Mouse (Mus musculus) liver, adult (tissue): ENCODE results near the gene Igf2.

Experiments used
- GATA4 ChIP-seq: IDR thresholded peaks from 2 replicates; pipeline ENCODE4 v1.6.1; 2014; ENCODE audit warnings: mild to moderate bottlenecking, low read length; ENCODE audit not compliant: insufficient replicate concordance

The Igf2 gene

GRCm38 (mm10) chr7:142666659-142667058, at the start of gene Igf2:
Igf2 (minus strand) TSS chr7:142666816.
- TF ChIP-seq GATA4 = no peak

GRCm38 (mm10) chr7:142714783-142715498, 48.3 kb upstream of the Igf2 start:
- TF ChIP-seq GATA4 = no peak

- no peak for TF ChIP-seq GATA4
These were observed 40.3 kb upstream of the Igf2 start for GRCm38 (mm10) chr7:142706873-142707272.

GRCm38 (mm10) chr7:142699334-142699860, 32.8 kb upstream of the Igf2 start:
- no peak for TF ChIP-seq GATA4

GRCm38 (mm10) chr7:142678611-142679010, 12.0 kb upstream of the Igf2 start:
- no peak for TF ChIP-seq GATA4

GRCm38 (mm10) chr7:142675644-142676043, 9.0 kb upstream of the Igf2 start:
- no peak for TF ChIP-seq GATA4

GRCm38 (mm10) chr7:142675141-142675540, 8.5 kb upstream of the Igf2 start:
- no peak for TF ChIP-seq GATA4

- TF ChIP-seq GATA4 = no peak
These were observed 5.5 kb upstream of the Igf2 start for GRCm38 (mm10) chr7:142672120-142672519.

GRCm38 (mm10) chr7:142671067-142671466, 4.5 kb upstream of the Igf2 start:
- no peak for TF ChIP-seq GATA4

GRCm38 (mm10) chr7:142669751-142670625, 3.4 kb upstream of the Igf2 start, which contains the start of gene Gm49394:
Gm49394 (minus strand) TSS chr7:142669942.
- TF ChIP-seq GATA4 = no peak

GRCm38 (mm10) chr7:142668328-142668727, 1.7 kb upstream of the Igf2 start:
- TF ChIP-seq GATA4 = no peak

- no peak for TF ChIP-seq GATA4
These were observed 905 bp upstream of the Igf2 start for GRCm38 (mm10) chr7:142667521-142667920.

- no peak for TF ChIP-seq GATA4
These were observed 507 bp downstream of the Igf2 start for GRCm38 (mm10) chr7:142666109-142666508.

GRCm38 (mm10) chr7:142665364-142665763, 1.3 kb downstream of the Igf2 start:
- no peak for TF ChIP-seq GATA4

GRCm38 (mm10) chr7:142664465-142665029, 2.1 kb downstream of the Igf2 start:
- no peak for TF ChIP-seq GATA4
